Mouse (Mus musculus) liver, embryonic 14.5 days (tissue): Measurements from ENCODE around the gene Lcn5. TPM values are rescaled to one million over a fixed set of nuclear protein-coding genes. Genes with fewer than 3 reads are reported as not detected.
"Not testable (repeated sequence)": the region's sequence is repeated elsewhere in the genome, so short reads cannot be mapped to it uniquely, and the experiment has no call there.

ENCODE experiments used
- ATAC-seq: fragments of 200-750 bp; cut with Nextera tagmentation; 2 replicates; pipeline ENCODE4 v1.8.0; 2017; ENCODE audit warnings: moderate number of reproducible peaks, mild to moderate bottlenecking, moderate library complexity; ENCODE audit not compliant: insufficient read depth
- DNase-seq, 3 experiments: peaks; one replicate each; pipeline ENCODE4 v3.0.0-alpha.2; 2012 to 2013; ENCODE audit warnings: low read depth in 3 of 3, low spot score in 3 of 3
- H3K27ac ChIP-seq: fragments of 300-500 bp; sonication (generic); 2 replicates; pipeline ENCODE4 v1.5.1; 2014; ENCODE audit warnings: moderate library complexity, mild to moderate bottlenecking, control low read depth, inconsistent platforms
- H3K27me3 ChIP-seq: fragments of 300-500 bp; sonication (generic); 2 replicates; pipeline ENCODE4 v1.6.1; 2014; ENCODE audit warnings: mild to moderate bottlenecking, low read length, moderate library complexity; ENCODE audit not compliant: control insufficient read depth, insufficient read depth
- H3K36me3 ChIP-seq: fragments of 300-500 bp; sonication (generic); replicated peaks from 2 replicates; pipeline ENCODE4 v1.6.1; 2014; ENCODE audit warnings: low read depth; ENCODE audit not compliant: control insufficient read depth, insufficient read depth
- H3K4me1 ChIP-seq, 2 experiments: fragments of 200-500 bp in 1 of 2; fragments of 300-500 bp in 1 of 2; sonication (generic) in 1 of 2; replicated peaks; 2 replicates each; pipeline ENCODE4 v1.6.1; 2012 to 2014; ENCODE audit warnings: antibody characterized with exemption in 1 of 2, inconsistent platforms in 1 of 2, low read length in 1 of 2; ENCODE audit not compliant: control insufficient read depth in 2 of 2, insufficient read depth in 2 of 2
- H3K4me2 ChIP-seq: fragments of 300-500 bp; sonication (generic); 2 replicates; pipeline ENCODE4 v1.6.1; 2014; ENCODE audit warnings: low read depth, mild to moderate bottlenecking, control low read depth, moderate library complexity
- H3K4me3 ChIP-seq, 2 experiments: fragments of 200-500 bp in 1 of 2; fragments of 300-500 bp in 1 of 2; sonication (generic) in 1 of 2; 2 replicates each; pipeline ENCODE4 v1.5.1; 2012 to 2014; ENCODE audit warnings: low read depth in 2 of 2, low read length in 2 of 2, mild to moderate bottlenecking in 2 of 2, control low read depth in 1 of 2, inconsistent platforms in 1 of 2, moderate library complexity in 1 of 2; ENCODE audit not compliant: insufficient read depth in 1 of 2
- H3K9ac ChIP-seq: fragments of 300-500 bp; sonication (generic); replicated peaks from 2 replicates; pipeline ENCODE4 v1.6.1; 2014; ENCODE audit warnings: mild to moderate bottlenecking, control low read depth, moderate library complexity
- H3K9me3 ChIP-seq: fragments of 300-500 bp; sonication (generic); 2 replicates; pipeline ENCODE4 v1.6.1; 2016; ENCODE audit warnings: low read length, mixed read lengths; ENCODE audit not compliant: control insufficient read depth
- CTCF ChIP-seq: IDR thresholded peaks from 2 replicates; pipeline ENCODE4 v1.5.1; 2016; ENCODE audit warnings: antibody characterized with exemption, low read depth, control low read depth
- EP300 ChIP-seq: IDR thresholded peaks from 2 replicates; pipeline ENCODE4 v1.6.1; 2016; ENCODE audit warnings: antibody characterized with exemption, low read depth
- WGBS: fragments of 180-500 bp; shearing (Covaris S2); extraction: QIAGEN DNeasy Blood & Tissue Kit; methylation state at CpG from one replicate; pipeline ENCODE4 v1.1.7; 2014; ENCODE audit not compliant: insufficient replicate concordance; 5-methylcytosine and 5-hydroxymethylcytosine counted together
- polyA plus RNA-seq, 2 experiments: library from polyadenylated mRNA; depleted of rRNA in 1 of 2; stranded (reverse) in 1 of 2; unstranded in 1 of 2; fragments of >200 nt; fragmentation: Nextera tagmentation in 1 of 2; extraction: Ambion mirVana in 1 of 2; gene quantifications; 2 replicates each; pipeline versions ENCODE4 v1.2.1 to v1.2.3; 2012 to 2014

Gene Lcn5
- polyA plus RNA-seq, 2 experiments: not detected

- DNase-seq (no peak), ATAC-seq (no peak)
- no peak overlapping the region for H3K4me2 ChIP-seq
- 74% methylated on average over 4 of the region's 4 CpGs for WGBS
- H3K9ac ChIP-seq: no peak overlapping the region
- H3K27me3 ChIP-seq: no peaks in the 10 kb centered on the region
- no peak for TF ChIP-seq EP300
- no peak for TF ChIP-seq CTCF
- H3K4me3 ChIP-seq: no peak overlapping the region
- H3K27ac ChIP-seq: no peak overlapping the region
- no peaks in the 10 kb centered on the region for H3K9me3 ChIP-seq
- H3K36me3 ChIP-seq: no peaks in the 10 kb centered on the region
- no peaks in the 10 kb centered on the region for H3K4me1 ChIP-seq
Measured at GRCm38 (mm10) chr2:25703706-25704105, 46.0 kb downstream of the Lcn5 start.

GRCm38 (mm10) chr2:25706643-25707481 is 49.1 kb downstream of the Lcn5 start, which contains the start of gene Bmyc:
Gene Bmyc (plus strand): TSS chr2:25706739.
- ATAC-seq: peak; percentile 56; the same call in 1 of the 2 replicates
- under 1% methylated on average over 78 of the region's 78 CpGs for WGBS
- Histone ChIP-seq H3K27ac (no peak within 1 kb of the TSS), H3K4me1 (no peaks in the 10 kb centered on the region), H3K9ac (no peak within 1 kb of the TSS; the same call in 1 of the 2 replicates), H3K9me3 (no peaks in the 10 kb centered on the region), H3K4me2 (peak within 1 kb of the TSS; percentile 68), H3K36me3 (no peaks in the 10 kb centered on the region), H3K27me3 (no peaks in the 10 kb centered on the region), H3K4me3 (peak within 1 kb of the TSS; percentile 46 to 48)
- DNase-seq: peak; percentile 24 to 28 (median 27)
- TF ChIP-seq CTCF: peak; percentile 56
- TF ChIP-seq EP300: no peak

GRCm38 (mm10) chr2:25708121-25708520 is 50.4 kb downstream of the Lcn5 start:
- ATAC-seq (no peak), DNase-seq (no peak)
- H3K9me3 ChIP-seq: no peaks in the 10 kb centered on the region
- no peak overlapping the region for H3K4me3 ChIP-seq
- H3K4me1 ChIP-seq: no peaks in the 10 kb centered on the region
- H3K27me3 ChIP-seq: no peaks in the 10 kb centered on the region
- no peaks in the 10 kb centered on the region for H3K36me3 ChIP-seq
- H3K9ac ChIP-seq: no peak overlapping the region
- TF ChIP-seq CTCF (peak; percentile 24; the same call in 1 of the 2 replicates), EP300 (no peak)
- 37% methylated on average over 2 of the region's 2 CpGs for WGBS
- no peak overlapping the region for H3K4me2 ChIP-seq
- no peak overlapping the region for H3K27ac ChIP-seq

DNA sequence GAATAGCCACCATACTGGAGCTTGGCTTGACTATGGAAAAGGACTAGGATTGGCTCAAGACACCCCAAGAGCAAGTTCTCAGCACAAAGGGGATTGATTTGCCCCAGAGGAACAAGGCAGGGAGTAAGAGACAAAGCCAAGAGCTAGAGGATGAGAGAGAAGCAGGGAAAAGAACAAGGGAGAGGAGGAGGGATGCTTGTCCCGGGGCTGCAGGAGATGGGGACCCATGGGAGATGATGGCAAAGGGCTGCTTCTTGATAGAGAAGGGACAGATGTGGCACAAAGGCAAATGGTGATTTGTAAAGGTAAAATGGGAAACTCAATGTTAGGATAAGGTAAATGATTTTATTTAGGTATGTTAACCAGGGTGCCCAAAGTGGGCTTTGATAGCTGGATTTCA is 51.3 kb downstream of the Lcn5 start:
- WGBS: 45% methylated on average over 1 of the region's 1 CpGs
- H3K27ac ChIP-seq, H3K9me3 ChIP-seq, H3K4me2 ChIP-seq, H3K36me3 ChIP-seq, H3K27me3 ChIP-seq, ATAC-seq, H3K9ac ChIP-seq, H3K4me3 ChIP-seq, H3K4me1 ChIP-seq, DNase-seq: not testable (repeated sequence)

DNA sequence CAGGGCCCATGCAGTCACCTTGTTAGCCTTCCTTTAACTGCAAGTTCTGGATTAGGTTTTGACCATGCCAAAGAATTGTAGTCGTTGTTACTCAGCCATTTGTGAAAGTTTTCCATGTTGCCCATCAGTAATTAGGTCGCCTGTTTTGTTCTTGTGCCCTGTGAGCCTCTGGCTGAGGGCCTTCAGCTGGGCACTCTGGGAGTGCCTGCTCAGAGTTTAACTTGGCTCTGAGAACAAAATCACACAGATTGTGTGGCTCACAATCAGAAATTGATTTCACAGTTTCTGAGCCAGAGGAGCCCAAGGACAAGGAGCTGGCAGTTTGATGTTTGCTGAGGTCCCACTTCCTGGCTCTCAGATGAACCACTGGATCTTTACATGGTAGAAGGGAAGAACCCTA is 52.0 kb downstream of the Lcn5 start:
- WGBS: 53% methylated on average over 2 of the region's 2 CpGs
- not testable (repeated sequence) for H3K36me3 ChIP-seq, H3K4me3 ChIP-seq, DNase-seq, H3K4me2 ChIP-seq, H3K4me1 ChIP-seq, H3K27me3 ChIP-seq, H3K9ac ChIP-seq, ATAC-seq, H3K27ac ChIP-seq, H3K9me3 ChIP-seq

Other genes with a start within 250 kb of the Lcn5 start
- gene Fut7, start 234.7 kb upstream of the Lcn5 start, polyA plus RNA-seq (2012; rRNA removed): 0.55 and 0.58 TPM in 2 replicates
- gene Fut7, start 234.7 kb upstream of the Lcn5 start, polyA plus RNA-seq (2014; fragmentation: Nextera tagmentation; extraction: Ambion mirVana): 0.34 and 0.90 TPM in 2 replicates
- 2.4 and 2.5 TPM in 2 replicates for gene Abca2, start 229.2 kb upstream of the Lcn5 start, polyA plus RNA-seq (2012; rRNA removed)
- gene Abca2, start 229.2 kb upstream of the Lcn5 start, polyA plus RNA-seq (2014; fragmentation: Nextera tagmentation; extraction: Ambion mirVana): 0.91 and 1.1 TPM in 2 replicates
- 0.08 and 0.32 TPM in 2 replicates for gene Clic3, start 201.1 kb upstream of the Lcn5 start, polyA plus RNA-seq (2012; rRNA removed)
- gene Clic3, start 201.1 kb upstream of the Lcn5 start, polyA plus RNA-seq (2014; fragmentation: Nextera tagmentation; extraction: Ambion mirVana): 0.18 and 0.27 TPM in 2 replicates
- gene Paxx, start 196.9 kb upstream of the Lcn5 start, polyA plus RNA-seq (2012; rRNA removed): 7.9 and 9.2 TPM in 2 replicates
- gene Paxx, start 196.9 kb upstream of the Lcn5 start, polyA plus RNA-seq (2014; fragmentation: Nextera tagmentation; extraction: Ambion mirVana): 6.3 and 7.3 TPM in 2 replicates
- gene Ptgds, start 187.9 kb upstream of the Lcn5 start, polyA plus RNA-seq (2012; rRNA removed): 0.47 and 0.96 TPM in 2 replicates
- 0.17 TPM in 1 of 2 replicates, not detected in the other for gene Ptgds, start 187.9 kb upstream of the Lcn5 start, polyA plus RNA-seq (2014; fragmentation: Nextera tagmentation; extraction: Ambion mirVana)
- gene Lcn12, start 164.0 kb upstream of the Lcn5 start, polyA plus RNA-seq (2012; rRNA removed): not detected in 2 replicates
- not detected in 2 replicates for gene Lcn12, start 164.0 kb upstream of the Lcn5 start, polyA plus RNA-seq (2014; fragmentation: Nextera tagmentation; extraction: Ambion mirVana)
- gene Fbxw5, start 157.2 kb upstream of the Lcn5 start, polyA plus RNA-seq (2012; rRNA removed): 6.2 and 8.1 TPM in 2 replicates
- gene Fbxw5, start 157.2 kb upstream of the Lcn5 start, polyA plus RNA-seq (2014; fragmentation: Nextera tagmentation; extraction: Ambion mirVana): 18.3 and 20.4 TPM in 2 replicates
- gene C8g, start 156.2 kb upstream of the Lcn5 start, polyA plus RNA-seq (2012; rRNA removed): 26.7 and 31.2 TPM in 2 replicates
- 53.1 and 57.9 TPM in 2 replicates for gene C8g, start 156.2 kb upstream of the Lcn5 start, polyA plus RNA-seq (2014; fragmentation: Nextera tagmentation; extraction: Ambion mirVana)
- 5.2 and 5.9 TPM in 2 replicates for gene Traf2, start 111.0 kb upstream of the Lcn5 start, polyA plus RNA-seq (2012; rRNA removed)
- 12.3 and 14.4 TPM in 2 replicates for gene Traf2, start 111.0 kb upstream of the Lcn5 start, polyA plus RNA-seq (2014; fragmentation: Nextera tagmentation; extraction: Ambion mirVana)
- 86.5 and 104 TPM in 2 replicates for gene Edf1, start 100.1 kb upstream of the Lcn5 start, polyA plus RNA-seq (2012; rRNA removed)
- gene Edf1, start 100.1 kb upstream of the Lcn5 start, polyA plus RNA-seq (2014; fragmentation: Nextera tagmentation; extraction: Ambion mirVana): 192 and 203 TPM in 2 replicates
- 1.6 and 9.7 TPM in 2 replicates for gene Mamdc4, start 83.1 kb upstream of the Lcn5 start, polyA plus RNA-seq (2012; rRNA removed)
- 0.18 and 0.25 TPM in 2 replicates for gene Mamdc4, start 83.1 kb upstream of the Lcn5 start, polyA plus RNA-seq (2014; fragmentation: Nextera tagmentation; extraction: Ambion mirVana)
- 29.5 and 31.4 TPM in 2 replicates for gene Phpt1, start 82.7 kb upstream of the Lcn5 start, polyA plus RNA-seq (2012; rRNA removed)
- 44.9 and 46.5 TPM in 2 replicates for gene Phpt1, start 82.7 kb upstream of the Lcn5 start, polyA plus RNA-seq (2014; fragmentation: Nextera tagmentation; extraction: Ambion mirVana)
- 0.07 and 0.11 TPM in 2 replicates for gene Ajm1, start 76.2 kb upstream of the Lcn5 start, polyA plus RNA-seq (2012; rRNA removed)
- gene Ajm1, start 76.2 kb upstream of the Lcn5 start, polyA plus RNA-seq (2014; fragmentation: Nextera tagmentation; extraction: Ambion mirVana): not detected in 2 replicates
- 19.0 and 21.5 TPM in 2 replicates for gene Rabl6, start 49.4 kb upstream of the Lcn5 start, polyA plus RNA-seq (2012; rRNA removed)
- gene Rabl6, start 49.4 kb upstream of the Lcn5 start, polyA plus RNA-seq (2014; fragmentation: Nextera tagmentation; extraction: Ambion mirVana): 18.6 and 19.7 TPM in 2 replicates
- gene Ccdc183, start 40.3 kb upstream of the Lcn5 start, polyA plus RNA-seq (2012; rRNA removed): not detected in 2 replicates
- 0.08 TPM in 1 of 2 replicates, not detected in the other for gene Ccdc183, start 40.3 kb upstream of the Lcn5 start, polyA plus RNA-seq (2014; fragmentation: Nextera tagmentation; extraction: Ambion mirVana)
- 5.9 and 9.8 TPM in 2 replicates for gene Tmem141, start 35.9 kb upstream of the Lcn5 start, polyA plus RNA-seq (2012; rRNA removed)
- 9.3 and 9.4 TPM in 2 replicates for gene Tmem141, start 35.9 kb upstream of the Lcn5 start, polyA plus RNA-seq (2014; fragmentation: Nextera tagmentation; extraction: Ambion mirVana)
- gene Fcna, start 29.9 kb upstream of the Lcn5 start, polyA plus RNA-seq (2012; rRNA removed): 23.4 and 27.6 TPM in 2 replicates
- 41.5 and 47.1 TPM in 2 replicates for gene Fcna, start 29.9 kb upstream of the Lcn5 start, polyA plus RNA-seq (2014; fragmentation: Nextera tagmentation; extraction: Ambion mirVana)
- gene Lcn8, start 4.8 kb upstream of the Lcn5 start, polyA plus RNA-seq (2012; rRNA removed): not detected in 2 replicates
- gene Lcn8, start 4.8 kb upstream of the Lcn5 start, polyA plus RNA-seq (2014; fragmentation: Nextera tagmentation; extraction: Ambion mirVana): not detected in 2 replicates
- gene Lcn6, start 18.8 kb downstream of the Lcn5 start, polyA plus RNA-seq (2012; rRNA removed): not detected in 2 replicates
- gene Lcn6, start 18.8 kb downstream of the Lcn5 start, polyA plus RNA-seq (2014; fragmentation: Nextera tagmentation; extraction: Ambion mirVana): not detected in 2 replicates
- not detected in 2 replicates for gene Lcn10, start 24.8 kb downstream of the Lcn5 start, polyA plus RNA-seq (2012; rRNA removed)
- gene Lcn10, start 24.8 kb downstream of the Lcn5 start, polyA plus RNA-seq (2014; fragmentation: Nextera tagmentation; extraction: Ambion mirVana): not detected in 2 replicates
- gene Obp2a, start 42.1 kb downstream of the Lcn5 start, polyA plus RNA-seq (2012; rRNA removed): not detected in 2 replicates
- not detected in 2 replicates for gene Obp2a, start 42.1 kb downstream of the Lcn5 start, polyA plus RNA-seq (2014; fragmentation: Nextera tagmentation; extraction: Ambion mirVana)
- gene Bmyc, start 48.8 kb downstream of the Lcn5 start, polyA plus RNA-seq (2012; rRNA removed): 3.9 and 5.9 TPM in 2 replicates
- gene Bmyc, start 48.8 kb downstream of the Lcn5 start, polyA plus RNA-seq (2014; fragmentation: Nextera tagmentation; extraction: Ambion mirVana): 7.3 and 7.4 TPM in 2 replicates
- not detected in 2 replicates for gene Obp2b, start 79.1 kb downstream of the Lcn5 start, polyA plus RNA-seq (2012; rRNA removed)
- gene Obp2b, start 79.1 kb downstream of the Lcn5 start, polyA plus RNA-seq (2014; fragmentation: Nextera tagmentation; extraction: Ambion mirVana): not detected in 2 replicates
- not detected in 2 replicates for gene Lcn3, start 107.6 kb downstream of the Lcn5 start, polyA plus RNA-seq (2012; rRNA removed)
- gene Lcn3, start 107.6 kb downstream of the Lcn5 start, polyA plus RNA-seq (2014; fragmentation: Nextera tagmentation; extraction: Ambion mirVana): not detected in 2 replicates
- gene Lcn11, start 119.1 kb downstream of the Lcn5 start, polyA plus RNA-seq (2012; rRNA removed): not detected in 2 replicates
- not detected in 2 replicates for gene Lcn11, start 119.1 kb downstream of the Lcn5 start, polyA plus RNA-seq (2014; fragmentation: Nextera tagmentation; extraction: Ambion mirVana)
- not detected in 2 replicates for gene Gm13539, start 124.3 kb downstream of the Lcn5 start, polyA plus RNA-seq (2012; rRNA removed)
- not detected in 2 replicates for gene Gm13539, start 124.3 kb downstream of the Lcn5 start, polyA plus RNA-seq (2014; fragmentation: Nextera tagmentation; extraction: Ambion mirVana)
- gene Glt6d1, start 157.9 kb downstream of the Lcn5 start, polyA plus RNA-seq (2012; rRNA removed): not detected in 2 replicates
- gene Glt6d1, start 157.9 kb downstream of the Lcn5 start, polyA plus RNA-seq (2014; fragmentation: Nextera tagmentation; extraction: Ambion mirVana): not detected in 2 replicates
- not detected in 2 replicates for gene Lcn9, start 165.2 kb downstream of the Lcn5 start, polyA plus RNA-seq (2012; rRNA removed)
- not detected in 2 replicates for gene Lcn9, start 165.2 kb downstream of the Lcn5 start, polyA plus RNA-seq (2014; fragmentation: Nextera tagmentation; extraction: Ambion mirVana)
- not detected in 2 replicates for gene Sohlh1, start 189.3 kb downstream of the Lcn5 start, polyA plus RNA-seq (2012; rRNA removed)
- gene Sohlh1, start 189.3 kb downstream of the Lcn5 start, polyA plus RNA-seq (2014; fragmentation: Nextera tagmentation; extraction: Ambion mirVana): not detected in 2 replicates
- gene Kcnt1, start 205.8 kb downstream of the Lcn5 start, polyA plus RNA-seq (2012; rRNA removed): 0.08 and 0.09 TPM in 2 replicates
- not detected in 2 replicates for gene Kcnt1, start 205.8 kb downstream of the Lcn5 start, polyA plus RNA-seq (2014; fragmentation: Nextera tagmentation; extraction: Ambion mirVana)